Mouse (Mus musculus) small intestine, adult 2 months (tissue): ENCODE results near the gene Smim8. TPM values are rescaled to one million over a fixed set of nuclear protein-coding genes. Genes with fewer than 3 reads are reported as not detected.

ENCODE experiments used
- H3K27ac ChIP-seq: fragments of 200-500 bp; 2 replicates; pipeline ENCODE4 v1.5.1; 2012; ENCODE audit warnings: low read depth, low read length, control low read depth, inconsistent platforms; ENCODE audit not compliant: insufficient read depth
- H3K27me3 ChIP-seq: fragments of 200-500 bp; 2 replicates; pipeline ENCODE4 v1.6.1; 2012; ENCODE audit warnings: mild to moderate bottlenecking, moderate library complexity, low read length, inconsistent platforms; ENCODE audit not compliant: control insufficient read depth, insufficient read depth
- H3K36me3 ChIP-seq: fragments of 200-500 bp; 2 replicates; pipeline ENCODE4 v1.6.1; 2012; ENCODE audit warnings: mild to moderate bottlenecking, low read length, control low read depth, inconsistent platforms; ENCODE audit not compliant: control insufficient read depth, insufficient read depth
- H3K4me1 ChIP-seq: fragments of 200-500 bp; 2 replicates; pipeline ENCODE4 v1.6.1; 2012; ENCODE audit warnings: low read length, inconsistent platforms, mixed read lengths; ENCODE audit not compliant: control insufficient read depth, insufficient read depth, insufficient read length
- H3K4me3 ChIP-seq: fragments of 200-500 bp; 2 replicates; pipeline ENCODE4 v1.5.1; 2012; ENCODE audit warnings: low read depth, mild to moderate bottlenecking, control low read depth, inconsistent platforms, low read length, moderate library complexity
- CTCF ChIP-seq: fragments of 200-500 bp; IDR thresholded peaks from 2 replicates; pipeline ENCODE4 v1.5.1; 2012; ENCODE audit warnings: low read depth, mild to moderate bottlenecking, control low read depth, inconsistent platforms, low read length, moderate library complexity, mixed read lengths; ENCODE audit not compliant: insufficient replicate concordance, insufficient read length; ENCODE audit errors: extremely low read depth
- POLR2A ChIP-seq: fragments of 200-500 bp; IDR thresholded peaks from 2 replicates; pipeline ENCODE4 v1.6.1; 2012; ENCODE audit warnings: low read depth, mild to moderate bottlenecking, control low read depth, inconsistent platforms, low read length, moderate library complexity
- WGBS: fragments of 180-500 bp; shearing (Covaris S2); methylation state at CpG from one replicate; pipeline ENCODE4 v1.1.7; 2018; 5-methylcytosine and 5-hydroxymethylcytosine counted together
- polyA plus RNA-seq: library from polyadenylated mRNA; depleted of rRNA; stranded (reverse); fragments of >200 nt; gene quantifications from 2 replicates; pipeline ENCODE4 v1.2.3, GENCODE M21; 2012

Gene Smim8
- polyA plus RNA-seq, 1 experiment, result 0.66 TPM

- WGBS, result 85% methylated on average over 3 of the region's 3 CpGs
- Histone ChIP-seq H3K4me1 (no peaks in the 10 kb centered on the region), H3K4me3 (no peak overlapping the region), H3K27me3 (no peaks in the 10 kb centered on the region), H3K36me3 (no peaks in the 10 kb centered on the region), H3K27ac (no peak overlapping the region)
- TF ChIP-seq POLR2A (no peak), CTCF (no peak)
These were observed 8.3 kb upstream of the Smim8 start for GRCm38 (mm10) chr4:34786476-34786875.

- TF ChIP-seq CTCF (no peak), POLR2A (no peak)
- H3K27me3 ChIP-seq, result no peaks in the 10 kb centered on the region
- H3K4me1 ChIP-seq, result no peaks in the 10 kb centered on the region
- WGBS, result 62% methylated on average over 2 of the region's 2 CpGs
- H3K27ac ChIP-seq, result no peak overlapping the region
- H3K36me3 ChIP-seq, result no peaks in the 10 kb centered on the region
- no peak overlapping the region for H3K4me3 ChIP-seq
These were observed 7.4 kb upstream of the Smim8 start for GRCm38 (mm10) chr4:34785646-34786045.

DNA sequence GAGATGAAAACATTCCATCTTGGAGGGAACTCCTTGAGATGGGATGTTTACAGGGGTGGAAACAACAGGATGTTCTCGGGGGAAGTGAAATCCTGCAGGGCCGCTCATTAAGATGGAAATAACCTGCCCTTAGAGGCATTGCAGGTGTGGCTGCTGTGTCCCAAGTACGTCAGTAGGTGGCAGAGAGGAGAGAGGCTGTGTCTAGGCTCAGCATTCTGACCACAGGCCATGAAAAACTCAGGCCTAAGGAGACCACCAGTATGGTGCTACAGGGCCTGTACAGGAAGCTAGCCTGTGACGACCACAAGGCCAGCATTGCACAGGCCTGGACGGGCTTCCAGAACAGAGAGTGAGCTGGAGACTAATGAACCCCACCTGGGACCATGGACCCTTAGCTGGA, 6.6 kb upstream of the Smim8 start:
- Histone ChIP-seq H3K27me3 (no peaks in the 10 kb centered on the region), H3K27ac (no peak overlapping the region), H3K4me3 (no peak overlapping the region), H3K4me1 (no peaks in the 10 kb centered on the region), H3K36me3 (no peaks in the 10 kb centered on the region)
- TF ChIP-seq CTCF, result no peak
- TF ChIP-seq POLR2A, result no peak
- 81% methylated on average over 5 of the region's 5 CpGs for WGBS

- H3K36me3 ChIP-seq, result no peaks in the 10 kb centered on the region
- H3K4me3 ChIP-seq, result no peak overlapping the region
- no peak overlapping the region for H3K27ac ChIP-seq
- TF ChIP-seq POLR2A, result no peak
- TF ChIP-seq CTCF, result peak; percentile 11; the same call in 1 of the 2 replicates
- no peaks in the 10 kb centered on the region for H3K4me1 ChIP-seq
- WGBS, result 40% methylated on average over 4 of the region's 4 CpGs
- no peaks in the 10 kb centered on the region for H3K27me3 ChIP-seq
These were observed 4.5 kb upstream of the Smim8 start for GRCm38 (mm10) chr4:34782730-34783129.

- no peak overlapping the region for H3K27ac ChIP-seq
- TF ChIP-seq POLR2A (no peak), CTCF (no peak)
- no peaks in the 10 kb centered on the region for H3K4me1 ChIP-seq
- no peaks in the 10 kb centered on the region for H3K27me3 ChIP-seq
- whole genome bisulfite sequencing, result 57% methylated on average over 8 of the region's 8 CpGs
- H3K36me3 ChIP-seq, result peaks cover 19% of the 10 kb centered on the region
- no peak overlapping the region for H3K4me3 ChIP-seq
These were observed 6.4 kb downstream of the Smim8 start for GRCm38 (mm10) chr4:34771652-34772371.

DNA sequence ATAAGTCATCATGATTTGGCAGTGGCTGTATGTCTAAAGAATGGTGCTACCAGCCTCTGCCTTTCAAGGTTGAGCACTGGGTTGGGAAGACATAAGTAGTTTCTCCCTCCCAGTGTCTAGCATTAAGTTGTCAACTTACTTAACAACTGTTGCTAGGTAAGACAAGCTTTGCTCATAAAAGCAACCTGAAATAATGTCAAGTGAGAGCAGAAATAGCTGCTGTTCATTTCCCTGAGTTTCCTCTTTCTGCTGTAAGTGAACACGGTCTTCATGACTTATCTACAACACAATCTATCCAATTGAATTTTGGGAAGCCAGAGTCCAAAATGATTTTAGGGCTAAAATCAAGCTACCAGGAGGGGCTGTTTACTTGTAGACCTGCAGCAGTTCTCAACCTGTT, 22.1 kb downstream of the Smim8 start, which contains the start of gene Gm136:
Gene Gm136, minus strand, starts transcription at position 101 of the 400 bp plus-strand sequence.
- 74% methylated on average over 1 of the region's 1 CpGs for WGBS
- Histone ChIP-seq H3K4me3 (no peak within 1 kb of the TSS), H3K27me3 (no peaks in the 10 kb centered on the region), H3K4me1 (no peaks in the 10 kb centered on the region), H3K27ac (no peak within 1 kb of the TSS), H3K36me3 (no peaks in the 10 kb centered on the region)
- TF ChIP-seq CTCF, result no peak
- no peak for TF ChIP-seq POLR2A

- TF ChIP-seq CTCF (no peak), POLR2A (no peak)
- Histone ChIP-seq H3K27me3 (no peaks in the 10 kb centered on the region), H3K4me3 (no peak overlapping the region), H3K4me1 (no peaks in the 10 kb centered on the region), H3K27ac (no peak overlapping the region), H3K36me3 (no peaks in the 10 kb centered on the region)
- 57% methylated on average over 6 of the region's 6 CpGs for WGBS
These were observed 29.0 kb downstream of the Smim8 start for GRCm38 (mm10) chr4:34749236-34749635.
